Mouse (Mus musculus): Measurements from ENCODE around the gene Pnck.

GRCm38 (mm10) chrX:73619401-73619800 is 40.5 kb downstream of the Pnck start:
- TF ChIP-seq CTCF (IDR thresholded peaks at IDR 0.05; ENCODE audit: low read depth) (no peak), EP300 (IDR thresholded peaks at IDR 0.05; ENCODE audit: low read depth) (no peak)

Measured in liver, embryonic 14.5 days (tissue).